Mouse (Mus musculus) ES-E14 (cell line): Measurements from ENCODE around the gene Pigh.

ENCODE experiments used
- CHD2 ChIP-seq: IDR thresholded peaks from 2 replicates; pipeline ENCODE4 v1.6.1; 2014; ENCODE audit warnings: mild to moderate bottlenecking, low read depth, low read length, inconsistent platforms
- ZC3H11A ChIP-seq: IDR thresholded peaks from 2 replicates; pipeline ENCODE4 v1.6.1; 2012; ENCODE audit warnings: low read depth, mild to moderate bottlenecking, inconsistent platforms, low read length, borderline replicate concordance

DNA sequence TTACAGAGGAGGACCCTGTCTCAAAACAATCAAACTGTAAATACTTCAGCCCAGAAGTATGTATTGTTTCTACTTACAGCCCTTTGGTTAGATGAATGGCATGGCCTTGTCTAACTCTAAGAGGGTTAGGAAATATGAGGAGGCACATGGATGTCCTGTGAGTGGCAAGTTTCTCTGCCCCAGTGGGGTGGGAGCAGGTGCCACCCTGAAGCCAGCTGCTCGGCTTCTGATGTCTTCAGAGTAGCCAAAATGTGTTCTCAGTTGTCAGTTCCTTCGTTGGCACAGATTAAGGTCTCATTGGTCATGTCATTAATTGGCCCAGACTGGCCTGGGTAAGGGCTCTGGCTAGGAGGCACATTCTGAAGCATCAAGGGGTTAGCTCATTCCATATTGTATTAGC, 39.6 kb downstream of the Pigh start:
- TF ChIP-seq CHD2, result no peak
- no peak for TF ChIP-seq ZC3H11A
